Mouse (Mus musculus) CH12.LX (cell line): Measurements from ENCODE around the gene Sh2d7. TPM values are rescaled to one million over a fixed set of nuclear protein-coding genes. Genes with fewer than 3 reads are reported as not detected.

Experiments
- DNase-seq: peaks from one replicate; pipeline ENCODE4 v3.0.0-alpha.2; 2013; ENCODE audit errors: extremely low read depth
- H3K27ac ChIP-seq: 2 replicates; pipeline ENCODE4 v1.5.1; 2012; ENCODE audit warnings: low read depth, mild to moderate bottlenecking, control low read depth, moderate library complexity; ENCODE audit not compliant: insufficient read depth
- H3K27me3 ChIP-seq: replicated peaks from 2 replicates; pipeline ENCODE3; 2012; ENCODE audit warnings: inconsistent platforms
- H3K36me3 ChIP-seq, 2 experiments: replicated peaks in 1 of 2; 2 replicates each; pipeline versions ENCODE3 to v1.6.1; 2012; ENCODE audit warnings: inconsistent platforms in 1 of 2, low read length in 1 of 2, mild to moderate bottlenecking in 1 of 2, mixed read lengths in 1 of 2, moderate library complexity in 1 of 2; ENCODE audit not compliant: control insufficient read depth in 1 of 2, insufficient read depth in 1 of 2
- H3K4me1 ChIP-seq, 2 experiments: 2 replicates each; pipeline ENCODE4 v1.6.1; 2012; ENCODE audit warnings: inconsistent platforms in 1 of 2, moderate library complexity in 1 of 2; ENCODE audit not compliant: insufficient read depth in 2 of 2, control insufficient read depth in 1 of 2
- H3K4me2 ChIP-seq: 2 replicates; pipeline ENCODE4 v1.6.1; 2012; ENCODE audit warnings: low read depth, mild to moderate bottlenecking, control low read depth; ENCODE audit not compliant: poor library complexity, insufficient read depth, severe bottlenecking
- H3K4me3 ChIP-seq, 3 experiments: fragments of 150-350 bp in 1 of 3; sonication (generic) in 1 of 3; replicated peaks in 1 of 3; 2 replicates each; pipeline versions ENCODE3 to v1.5.1; 2011 to 2012; ENCODE audit warnings: low read depth in 2 of 3, low read length in 2 of 3, mild to moderate bottlenecking in 2 of 3, moderate library complexity in 2 of 3, control low read depth in 1 of 3, improper control_type of control experiment in 1 of 3, inconsistent platforms in 1 of 3, mixed read lengths in 1 of 3; ENCODE audit not compliant: poor library complexity in 1 of 3
- H3K79me2 ChIP-seq: replicated peaks from 2 replicates; pipeline ENCODE4 v1.6.1; 2012; ENCODE audit warnings: mild to moderate bottlenecking, moderate library complexity; ENCODE audit not compliant: control insufficient read depth, poor library complexity, insufficient read depth, severe bottlenecking; ENCODE audit errors: extremely low read depth
- H3K9ac ChIP-seq: 2 replicates; pipeline ENCODE4 v1.6.1; 2012; ENCODE audit warnings: low read depth, mild to moderate bottlenecking, control low read depth, moderate library complexity; ENCODE audit not compliant: insufficient read depth
- H3K9me3 ChIP-seq: replicated peaks from 2 replicates; pipeline ENCODE3; 2012; ENCODE audit warnings: low read length, inconsistent platforms, mixed read lengths
- E2F4 ChIP-seq: IDR thresholded peaks from 2 replicates; pipeline ENCODE4 v1.6.1; 2011; ENCODE audit warnings: low read depth, low read length, improper control_type of control experiment; ENCODE audit not compliant: insufficient replicate concordance
- EP300 ChIP-seq: IDR thresholded peaks from 2 replicates; pipeline ENCODE4 v1.6.1; 2011; ENCODE audit warnings: low read length, improper control_type of control experiment
- ETS1 ChIP-seq: conservative IDR thresholded peaks from 2 replicates; pipeline ENCODE4 v1.6.1; 2012; ENCODE audit warnings: low read depth, mild to moderate bottlenecking, inconsistent platforms, low read length, improper control_type of control experiment, moderate library complexity
- IRF4 ChIP-seq: IDR thresholded peaks from 2 replicates; pipeline ENCODE4 v1.6.1; 2014; ENCODE audit warnings: low read depth, mild to moderate bottlenecking, inconsistent platforms, low read length, improper control_type of control experiment
- KAT2A ChIP-seq: IDR thresholded peaks from 2 replicates; pipeline ENCODE4 v1.6.1; 2012; ENCODE audit warnings: low read length, improper control_type of control experiment, inconsistent platforms; ENCODE audit not compliant: insufficient replicate concordance
- MAX ChIP-seq: IDR thresholded peaks from 2 replicates; pipeline ENCODE4 v1.6.1; 2011; ENCODE audit warnings: low read length, improper control_type of control experiment
- MAZ ChIP-seq: IDR thresholded peaks from 2 replicates; pipeline ENCODE4 v1.6.1; 2012; ENCODE audit warnings: low read depth, mild to moderate bottlenecking, inconsistent platforms, low read length, improper control_type of control experiment, moderate library complexity
- MEF2A ChIP-seq: IDR thresholded peaks from 2 replicates; pipeline ENCODE4 v1.6.1; 2014; ENCODE audit warnings: low read depth, mild to moderate bottlenecking, inconsistent platforms, low read length, improper control_type of control experiment, borderline replicate concordance
- MXI1 ChIP-seq: IDR thresholded peaks from 2 replicates; pipeline ENCODE4 v1.6.1; 2011; ENCODE audit warnings: mild to moderate bottlenecking, low read depth, low read length, improper control_type of control experiment
- MYC ChIP-seq: IDR thresholded peaks from 2 replicates; pipeline ENCODE4 v1.6.1; 2011; ENCODE audit warnings: low read depth, mild to moderate bottlenecking, improper control_type of control experiment, low read length
- NELFE ChIP-seq: IDR thresholded peaks from 2 replicates; pipeline ENCODE4 v1.6.1; 2011; ENCODE audit warnings: low read depth, low read length, improper control_type of control experiment
- PAX5 ChIP-seq: IDR thresholded peaks from 2 replicates; pipeline ENCODE4 v1.6.1; 2012; ENCODE audit warnings: low read length, inconsistent platforms, mixed read lengths
- POLR2AphosphoS2 ChIP-seq: IDR thresholded peaks from 2 replicates; pipeline ENCODE4 v1.6.1; 2011; ENCODE audit warnings: low read depth, low read length, improper control_type of control experiment
- RAD21 ChIP-seq: IDR thresholded peaks from 2 replicates; pipeline ENCODE4 v1.6.1; 2011; ENCODE audit warnings: low read depth, mild to moderate bottlenecking, low read length, improper control_type of control experiment, moderate library complexity
- RCOR1 ChIP-seq: conservative IDR thresholded peaks from 2 replicates; pipeline ENCODE4 v1.6.1; 2012; ENCODE audit warnings: low read depth, mild to moderate bottlenecking, inconsistent platforms, low read length, improper control_type of control experiment
- SMC3 ChIP-seq: IDR thresholded peaks from 2 replicates; pipeline ENCODE4 v1.6.1; 2011; ENCODE audit warnings: low read depth, low read length, improper control_type of control experiment
- TBP ChIP-seq: conservative IDR thresholded peaks from 2 replicates; pipeline ENCODE4 v1.6.1; 2011; ENCODE audit warnings: low read depth, low read length, improper control_type of control experiment
- USF2 ChIP-seq: conservative IDR thresholded peaks from 2 replicates; pipeline ENCODE4 v1.6.1; 2011; ENCODE audit warnings: low read depth, low read length, improper control_type of control experiment
- ZKSCAN1 ChIP-seq: IDR thresholded peaks from 2 replicates; pipeline ENCODE4 v1.6.1; 2012; ENCODE audit warnings: low read depth, inconsistent platforms, low read length, improper control_type of control experiment, borderline replicate concordance
- ZMIZ1 ChIP-seq: IDR thresholded peaks from 2 replicates; pipeline ENCODE4 v1.6.1; 2012; ENCODE audit warnings: low read depth, mild to moderate bottlenecking, inconsistent platforms, low read length, improper control_type of control experiment
- dilution Hi-C: fragments of 300-500 bp; cut with MboI; formaldehyde crosslinking; loops from 2 replicates; pipeline ENCODE4 v1.14.3; 2020; ENCODE audit warnings: low sequenced_read_pairs; ENCODE audit not compliant: extremely low pct_unique_long_range_greater_than_20kb, extremely low pct_ligation_motif_present
- in situ Hi-C: fragments of 300-500 bp; cut with MboI; formaldehyde crosslinking; loops from 3 replicates; pipeline ENCODE4 v1.14.3; 2019; ENCODE audit warnings: low sequenced_read_pairs, low pct_ligation_motif_present, low pct_unique_long_range_greater_than_20kb, mixed read lengths
- polyA plus RNA-seq: library from polyadenylated mRNA; unstranded; fragments of >175 nt; gene quantifications from 2 replicates; pipeline ENCODE4 v1.2.1, GENCODE M21; 2012; ENCODE audit warnings: low read depth; ENCODE audit not compliant: insufficient read length
- total RNA-seq, 2 experiments: library from RNA; depleted of rRNA; stranded (reverse); fragments of 300-350 nt in 1 of 2; fragments of >200 nt in 1 of 2; gene quantifications; 2 replicates each; pipeline ENCODE4 v1.2.3; 2012 to 2014

Sh2d7 gene
- total and polyA plus RNA-seq, 3 experiments = 0.56 to 0.83 (median 0.81) TPM

GRCm38 (mm10) chr9:54490431-54490830 is 48.4 kb upstream of the Sh2d7 start:
- TF ChIP-seq RCOR1 (no peak), MXI1 (no peak), PAX5 (no peak), MAX (no peak), SMC3 (no peak), NELFE (no peak), RAD21 (no peak), EP300 (no peak)
- TF ChIP-seq, all 38 proteins: peak for 0
- dilution Hi-C loops (no loop called here), in situ Hi-C loops (no loop called here)

GRCm38 (mm10) chr9:54499291-54499690 is 39.5 kb upstream of the Sh2d7 start:
- H3K27ac ChIP-seq = no peak overlapping the region
- in situ Hi-C loops = no loop called here
- H3K79me2 ChIP-seq = peaks cover 19% of the 10 kb centered on the region
- peaks cover 3 to 41% of the 10 kb centered on the region in 2 experiments for H3K4me1 ChIP-seq
- H3K4me2 ChIP-seq = peak overlapping the region; percentile 93; the same call in 1 of the 2 replicates
- H3K4me3 ChIP-seq = peak overlapping the region in 1 of 3 experiments; percentile 59
- DNase-seq = no peak
- H3K36me3 ChIP-seq = peaks cover 0 to 6% of the 10 kb centered on the region in 2 experiments
- TF ChIP-seq MYC = no peak
- TF ChIP-seq ZMIZ1 = no peak
- TF ChIP-seq E2F4 = no peak
- no peak for TF ChIP-seq USF2
- no peak for TF ChIP-seq TBP
- TF ChIP-seq RAD21 = no peak
- TF ChIP-seq KAT2A = no peak
- TF ChIP-seq ETS1 = no peak
- TF ChIP-seq SMC3 = no peak
- no peak for TF ChIP-seq MXI1
- no peak for TF ChIP-seq ZKSCAN1
- no peak for TF ChIP-seq MAX
- TF ChIP-seq MAZ = no peak
- no peak for TF ChIP-seq MEF2A
- no peak for TF ChIP-seq IRF4
- no peak for TF ChIP-seq POLR2AphosphoS2
- H3K9ac ChIP-seq = peak overlapping the region; percentile 86; the same call in 1 of the 2 replicates
- dilution Hi-C loops = no loop called here
- H3K9me3 ChIP-seq = no peaks in the 10 kb centered on the region
- H3K27me3 ChIP-seq = no peaks in the 10 kb centered on the region

More at GRCm38 (mm10) chr9:54490431-54490830, 48.4 kb upstream of the Sh2d7 start:
- Histone ChIP-seq H3K9ac (no peak overlapping the region), H3K4me3 (no peak overlapping the region), H3K27me3 (no peaks in the 10 kb centered on the region), H3K79me2 (peaks cover 15% of the 10 kb centered on the region; the same call in 1 of the 2 replicates), H3K27ac (no peak overlapping the region), H3K9me3 (peaks cover 2% of the 10 kb centered on the region), H3K4me2 (no peak overlapping the region), H3K36me3 (peaks cover 4 to 18% of the 10 kb centered on the region in 2 experiments), H3K4me1 (peaks cover 0 to 21% of the 10 kb centered on the region in 2 experiments; a peak in 2 of 4 replicates)
- DNase-seq = no peak
